Mouse (Mus musculus) MEL (cell line): Measurements from ENCODE around the gene Sox6.

ENCODE experiments used
- BHLHE40 ChIP-seq: IDR thresholded peaks from 2 replicates; pipeline ENCODE4 v1.6.1; 2012; ENCODE audit warnings: low read depth, mild to moderate bottlenecking, inconsistent platforms, low read length, improper control_type of control experiment, borderline replicate concordance
- CTCF ChIP-seq, 3 experiments: IDR thresholded peaks in 2 of 3; conservative IDR thresholded peaks in 1 of 3; 2 replicates each; pipeline ENCODE4 v1.5.1; 2011 to 2012; ENCODE audit warnings: low read length in 3 of 3, low read depth in 2 of 3, mild to moderate bottlenecking in 2 of 3, improper control_type of control experiment in 1 of 3, inconsistent platforms in 1 of 3, mixed read lengths in 1 of 3, moderate library complexity in 1 of 3; ENCODE audit not compliant: control insufficient read depth in 1 of 3, insufficient read depth in 1 of 3, poor library complexity in 1 of 3, severe bottlenecking in 1 of 3
- EP300 ChIP-seq, 2 experiments: IDR thresholded peaks; 2 replicates each; pipeline ENCODE4 v1.6.1; 2011; ENCODE audit warnings: improper control_type of control experiment in 2 of 2, low read length in 2 of 2, low read depth in 1 of 2, mild to moderate bottlenecking in 1 of 2
- ETS1 ChIP-seq: IDR thresholded peaks from 2 replicates; pipeline ENCODE4 v1.6.1; 2012; ENCODE audit warnings: low read depth, mild to moderate bottlenecking, inconsistent platforms, low read length, improper control_type of control experiment, moderate library complexity
- GABPA ChIP-seq: IDR thresholded peaks from 2 replicates; pipeline ENCODE4 v1.6.1; 2012; ENCODE audit warnings: low read depth, mild to moderate bottlenecking, inconsistent platforms, low read length, improper control_type of control experiment, moderate library complexity
- GATA1 ChIP-seq: IDR thresholded peaks from 2 replicates; pipeline ENCODE4 v1.6.1; 2011; ENCODE audit warnings: low read depth, low read length, improper control_type of control experiment
- JUND ChIP-seq: IDR thresholded peaks from 2 replicates; pipeline ENCODE4 v1.6.1; 2011; ENCODE audit warnings: low read depth, mild to moderate bottlenecking, improper control_type of control experiment, low read length
- KAT2A ChIP-seq: conservative IDR thresholded peaks from 2 replicates; pipeline ENCODE4 v1.6.1; 2012; ENCODE audit warnings: low read depth, low read length, improper control_type of control experiment, inconsistent platforms
- MAX ChIP-seq: IDR thresholded peaks from 2 replicates; pipeline ENCODE4 v1.6.1; 2011; ENCODE audit warnings: low read length, improper control_type of control experiment
- POLR2A ChIP-seq, 2 experiments: IDR thresholded peaks; 2 replicates each; pipeline ENCODE4 v1.6.1; 2011 to 2012; ENCODE audit warnings: low read length in 2 of 2, mild to moderate bottlenecking in 2 of 2, control low read depth in 1 of 2, improper control_type of control experiment in 1 of 2, low read depth in 1 of 2, moderate library complexity in 1 of 2; ENCODE audit not compliant: control insufficient read depth in 1 of 2, insufficient read depth in 1 of 2, poor library complexity in 1 of 2
- POLR2AphosphoS2 ChIP-seq: IDR thresholded peaks from 2 replicates; pipeline ENCODE4 v1.6.1; 2011; ENCODE audit warnings: low read length, improper control_type of control experiment
- POLR2AphosphoS5 ChIP-seq: IDR thresholded peaks from 2 replicates; pipeline ENCODE4 v1.6.1; 2012; ENCODE audit warnings: low read depth, borderline replicate concordance, mild to moderate bottlenecking, inconsistent platforms, low read length, moderate library complexity, mixed read lengths
- TAL1 ChIP-seq: IDR thresholded peaks from 2 replicates; pipeline ENCODE4 v1.6.1; 2012; ENCODE audit warnings: mild to moderate bottlenecking, inconsistent platforms, low read length, moderate library complexity, mixed read lengths
- TCF12 ChIP-seq: IDR thresholded peaks from 2 replicates; pipeline ENCODE4 v1.6.1; 2014; ENCODE audit warnings: low read depth, mild to moderate bottlenecking, inconsistent platforms, low read length, improper control_type of control experiment, moderate library complexity

- TF ChIP-seq EP300 (IDR thresholded peaks at IDR 0.05; ENCODE audit: low read depth in 1 of 2, low read length in 2 of 2) (no peak), POLR2AphosphoS2 (no peak), POLR2A (IDR thresholded peaks at IDR 0.05; ENCODE audit: control insufficient read depth in 1 of 2, insufficient read depth in 1 of 2, low read depth in 1 of 2, low read length in 2 of 2, poor library complexity in 1 of 2) (no peak), CTCF (IDR thresholded peaks at IDR 0.05 in 2 of 3, conservative IDR thresholded peaks at IDR 0.05 in 1 of 3; ENCODE audit: control insufficient read depth in 1 of 3, insufficient read depth in 1 of 3, low read depth in 2 of 3, low read length in 3 of 3, poor library complexity in 1 of 3, severe bottlenecking in 1 of 3) (no peak), KAT2A (no peak), BHLHE40 (no peak), TCF12 (no peak), TAL1 (no peak), POLR2AphosphoS5 (no peak), GATA1 (no peak), GABPA (no peak), JUND (no peak), ETS1 (no peak), MAX (no peak)
Observed at GRCm38 (mm10) chr7:115944250-115944649, 94.3 kb downstream of the Sox6 start.
